Mouse (Mus musculus) E14TG2a.4 (cell line): ENCODE data around the gene Ankle2.

ENCODE experiments used
- CTCF ChIP-seq: conservative IDR thresholded peaks from 2 replicates; pipeline ENCODE4 v1.5.1; 2014; ENCODE audit warnings: low read length
- POU5F1 ChIP-seq: IDR thresholded peaks from 2 replicates; pipeline ENCODE4 v1.6.1; 2014; ENCODE audit warnings: low read length, borderline replicate concordance

DNA sequence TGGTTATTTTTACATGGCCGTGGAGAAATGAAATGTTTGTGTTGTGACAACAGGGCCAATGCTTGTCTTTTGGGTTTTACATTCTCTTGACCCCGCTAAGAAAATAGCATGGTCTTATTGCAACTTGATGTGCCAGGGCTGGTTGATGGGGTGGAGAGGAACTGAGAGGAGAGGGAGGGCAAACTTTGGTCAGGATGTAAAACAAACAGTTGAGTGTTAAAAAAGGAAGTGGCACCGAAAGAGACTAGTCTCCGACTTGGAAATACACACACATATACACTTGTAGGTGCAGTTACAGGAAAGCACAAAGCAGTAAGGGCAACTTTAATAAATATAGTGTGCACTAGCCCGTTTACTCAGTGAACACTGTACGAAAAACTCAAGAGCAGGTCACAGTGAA lies 1.5 kb downstream of the Ankle2 start:
- TF ChIP-seq CTCF (no peak), POU5F1 (no peak)
